Mouse (Mus musculus) heart, postnatal 0 days (tissue): Measurements from ENCODE around the gene Padi2. TPM values are rescaled to one million over a fixed set of nuclear protein-coding genes. Genes with fewer than 3 reads are reported as not detected.

ENCODE experiments used
- ATAC-seq: fragments of 200-750 bp; cut with Nextera tagmentation; 2 replicates; pipeline ENCODE4 v1.8.0; 2017; ENCODE audit warnings: low read depth, moderate number of reproducible peaks, moderate library complexity; ENCODE audit not compliant: insufficient read depth
- DNase-seq: peaks from one replicate; pipeline ENCODE4 v3.0.0-alpha.2; 2016; ENCODE audit warnings: low spot score
- H3K27ac ChIP-seq: fragments of 300-500 bp; sonication (generic); 2 replicates; pipeline ENCODE4 v1.5.1; 2014; ENCODE audit warnings: low read depth, mild to moderate bottlenecking
- H3K27me3 ChIP-seq: fragments of 300-500 bp; sonication (generic); 2 replicates; pipeline ENCODE4 v1.6.1; 2014; ENCODE audit warnings: low read length, mixed read lengths; ENCODE audit not compliant: control insufficient read depth, insufficient read depth
- H3K36me3 ChIP-seq: fragments of 300-500 bp; sonication (generic); replicated peaks from 2 replicates; pipeline ENCODE4 v1.6.1; 2014; ENCODE audit warnings: low read length, mixed read lengths; ENCODE audit not compliant: control insufficient read depth, insufficient read depth
- H3K4me1 ChIP-seq: fragments of 300-500 bp; sonication (generic); 2 replicates; pipeline ENCODE4 v1.6.1; 2014; ENCODE audit warnings: antibody characterized with exemption; ENCODE audit not compliant: control insufficient read depth, insufficient read depth
- H3K4me2 ChIP-seq: fragments of 300-500 bp; sonication (generic); 2 replicates; pipeline ENCODE4 v1.6.1; 2014; ENCODE audit warnings: low read depth, mild to moderate bottlenecking, low read length, moderate library complexity
- H3K4me3 ChIP-seq: fragments of 300-500 bp; sonication (generic); 2 replicates; pipeline ENCODE4 v1.5.1; 2014; ENCODE audit warnings: low read depth, low read length
- H3K9ac ChIP-seq: fragments of 300-500 bp; sonication (generic); replicated peaks from 2 replicates; pipeline ENCODE4 v1.6.1; 2014; ENCODE audit warnings: low read depth, low read length, mixed read lengths
- H3K9me3 ChIP-seq: fragments of 300-500 bp; sonication (generic); replicated peaks from 2 replicates; pipeline ENCODE4 v1.6.1; 2016; ENCODE audit warnings: low read length; ENCODE audit not compliant: control insufficient read depth
- CTCF ChIP-seq: IDR thresholded peaks from 2 replicates; pipeline ENCODE4 v1.5.1; 2016; ENCODE audit warnings: antibody characterized with exemption, control low read depth, low read depth
- EP300 ChIP-seq: IDR thresholded peaks from 2 replicates; pipeline ENCODE4 v1.6.1; 2016; ENCODE audit warnings: antibody characterized with exemption, low read depth
- WGBS: fragments of 180-500 bp; shearing (Covaris S2); extraction: QIAGEN DNeasy Blood & Tissue Kit; methylation state at CpG from one replicate; pipeline ENCODE4 v1.1.7; 2014; 5-methylcytosine and 5-hydroxymethylcytosine counted together
- polyA plus RNA-seq: library from polyadenylated mRNA; unstranded; fragments of >200 nt; fragmentation: Nextera tagmentation; extraction: Ambion mirVana; gene quantifications from 2 replicates; pipeline ENCODE4 v1.2.1, GENCODE M21; 2015
- total RNA-seq: library from RNA; depleted of rRNA; stranded (reverse); fragments of >200 nt; gene quantifications from 2 replicates; pipeline ENCODE4 v1.2.3, GENCODE M21; 2014; ENCODE audit warnings: low replicate concordance

Gene Padi2
- total and polyA plus RNA-seq, 2 experiments from 2014 or later = 0.31 to 0.44 TPM

GRCm38 (mm10) chr4:140987476-140987875 is 81.3 kb downstream of the Padi2 start:
- H3K27ac ChIP-seq = 0 out of 2 replicates have a peak overlapping the region, but pooled peaks have one; percentile 25
- peak overlapping the region; percentile 78 for H3K4me2 ChIP-seq
- no peaks in the 10 kb centered on the region for H3K9me3 ChIP-seq
- DNase-seq (no peak), ATAC-seq (no peak)
- WGBS = 22% methylated on average over 7 of the region's 7 CpGs
- H3K4me3 ChIP-seq = peak overlapping the region; percentile 77
- H3K9ac ChIP-seq = peak overlapping the region; percentile 73
- H3K27me3 ChIP-seq = no peaks in the 10 kb centered on the region
- peaks cover 2% of the 10 kb centered on the region; the same call in 1 of the 2 replicates for H3K36me3 ChIP-seq
- H3K4me1 ChIP-seq = peaks cover 12% of the 10 kb centered on the region
- TF ChIP-seq CTCF (no peak), EP300 (no peak)

DNA sequence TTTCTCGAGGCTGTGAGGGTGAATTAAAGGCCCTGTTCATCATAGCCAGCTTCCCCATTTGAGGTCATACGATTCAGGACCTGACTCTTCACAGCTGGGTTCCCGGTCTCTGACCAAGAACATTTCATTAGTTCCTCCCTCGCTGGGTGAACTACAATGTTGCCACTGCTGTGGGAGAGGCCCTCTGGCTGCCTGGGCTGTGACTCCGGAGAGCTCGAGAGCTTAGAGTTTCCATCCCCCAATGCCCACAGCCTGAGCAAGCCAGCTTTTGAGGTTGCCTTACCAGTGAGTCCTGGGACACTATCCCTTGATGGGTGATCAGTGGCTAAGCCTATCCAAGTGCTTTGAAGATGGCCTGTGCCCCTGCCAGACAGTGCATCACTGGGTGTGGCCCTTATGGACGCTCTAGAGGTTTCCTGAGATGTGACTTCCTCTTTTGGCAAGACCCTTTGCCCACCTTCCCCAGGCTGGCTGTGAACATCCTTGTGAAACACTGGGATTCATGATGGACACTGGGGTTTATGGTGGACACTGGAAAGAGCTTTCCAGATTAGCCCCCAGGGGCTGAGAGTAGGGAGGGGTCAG is 82.7 kb downstream of the Padi2 start:
- 67% methylated on average over 7 of the region's 7 CpGs for WGBS
- no peak for TF ChIP-seq EP300
- no peak for TF ChIP-seq CTCF
- H3K36me3 ChIP-seq = peaks cover 13% of the 10 kb centered on the region; the same call in 1 of the 2 replicates
- no peak overlapping the region for H3K4me2 ChIP-seq
- H3K9ac ChIP-seq = no peak overlapping the region
- ATAC-seq (no peak), DNase-seq (no peak)
- H3K27ac ChIP-seq = no peak overlapping the region
- no peaks in the 10 kb centered on the region for H3K27me3 ChIP-seq
- no peak overlapping the region for H3K4me3 ChIP-seq
- no peaks in the 10 kb centered on the region for H3K9me3 ChIP-seq
- peaks cover 6% of the 10 kb centered on the region for H3K4me1 ChIP-seq

DNA sequence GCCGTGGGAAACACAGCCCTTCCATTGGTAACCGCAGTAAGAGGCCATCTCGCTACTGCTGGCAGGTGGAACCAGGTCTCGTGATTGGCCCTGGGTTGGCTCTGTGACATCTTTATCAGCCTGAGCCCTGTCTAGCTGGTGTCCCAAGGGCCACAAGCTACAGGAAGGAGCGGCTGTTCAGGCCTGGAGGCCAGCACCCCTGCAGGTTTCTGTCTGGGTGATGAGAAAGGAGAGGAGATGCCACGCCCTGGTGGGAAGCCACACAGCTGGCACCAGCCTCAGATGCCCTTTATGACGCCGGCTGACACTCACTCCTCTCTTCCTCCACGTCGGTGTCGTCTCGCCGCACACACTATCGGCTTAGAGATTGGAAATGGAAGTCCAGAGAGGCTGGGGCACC is 83.3 kb downstream of the Padi2 start:
- TF ChIP-seq CTCF = no peak
- TF ChIP-seq EP300 = no peak
- Histone ChIP-seq H3K9ac (no peak overlapping the region), H3K4me1 (peaks cover 6% of the 10 kb centered on the region), H3K4me3 (no peak overlapping the region), H3K9me3 (no peaks in the 10 kb centered on the region), H3K27me3 (no peaks in the 10 kb centered on the region), H3K27ac (no peak overlapping the region), H3K4me2 (no peak overlapping the region), H3K36me3 (peaks cover 19% of the 10 kb centered on the region)
- ATAC-seq (no peak), DNase-seq (no peak)
- WGBS = 83% methylated on average over 14 of the region's 14 CpGs

- H3K4me1 ChIP-seq = peaks cover 5% of the 10 kb centered on the region
- ATAC-seq (no peak), DNase-seq (no peak)
- H3K9me3 ChIP-seq = no peaks in the 10 kb centered on the region
- peaks cover 45% of the 10 kb centered on the region for H3K36me3 ChIP-seq
- WGBS = 80% methylated on average over 20 of the region's 20 CpGs
- H3K9ac ChIP-seq = no peak overlapping the region
- no peak overlapping the region for H3K4me3 ChIP-seq
- no peak overlapping the region for H3K4me2 ChIP-seq
- H3K27ac ChIP-seq = no peak overlapping the region
- no peaks in the 10 kb centered on the region for H3K27me3 ChIP-seq
- no peak for TF ChIP-seq EP300
Observed at GRCm38 (mm10) chr4:140992215-140992614, 86.1 kb downstream of the Padi2 start.

GRCm38 (mm10) chr4:140993846-140994245 is 87.7 kb downstream of the Padi2 start:
- peaks cover 52% of the 10 kb centered on the region for H3K36me3 ChIP-seq
- ATAC-seq = no peak
- 67% methylated on average over 8 of the region's 8 CpGs for WGBS

GRCm38 (mm10) chr4:140995811-140996210 is 89.7 kb downstream of the Padi2 start:
- WGBS = 88% methylated on average over 8 of the region's 8 CpGs
- no peak for DNase-seq
- no peaks in the 10 kb centered on the region for H3K27me3 ChIP-seq
- no peaks in the 10 kb centered on the region for H3K4me1 ChIP-seq
- TF ChIP-seq EP300 (no peak), CTCF (no peak)
- no peaks in the 10 kb centered on the region for H3K9me3 ChIP-seq
- H3K36me3 ChIP-seq = peaks cover 72% of the 10 kb centered on the region
- no peak overlapping the region for H3K4me3 ChIP-seq
- no peak overlapping the region for H3K4me2 ChIP-seq
- 0 out of 2 replicates have a peak, but pooled peaks have one; percentile 9 for ATAC-seq
- no peak overlapping the region for H3K9ac ChIP-seq
- no peak overlapping the region for H3K27ac ChIP-seq

More at GRCm38 (mm10) chr4:140993846-140994245, 87.7 kb downstream of the Padi2 start:
- no peak overlapping the region for H3K9ac ChIP-seq
- no peaks in the 10 kb centered on the region for H3K9me3 ChIP-seq
- TF ChIP-seq CTCF (no peak), EP300 (no peak)
- H3K27ac ChIP-seq = no peak overlapping the region
- H3K4me1 ChIP-seq = no peaks in the 10 kb centered on the region
- H3K27me3 ChIP-seq = no peaks in the 10 kb centered on the region
- H3K4me2 ChIP-seq = no peak overlapping the region
- DNase-seq = no peak
- no peak overlapping the region for H3K4me3 ChIP-seq
